Mouse (Mus musculus) brain, embryonic 14.5 days (tissue): ENCODE measurements at regions not wholly inside any gene's neighbourhood (a gene's known extent, or its start where the extent isn't known, plus 50 kb on each side); places are given as distances from the start of the nearest gene placed in this dataset.

ENCODE experiments used
- CTCF ChIP-seq: fragments of 200-500 bp; IDR thresholded peaks from 2 replicates; pipeline ENCODE4 v1.5.1; 2012; ENCODE audit warnings: inconsistent platforms, mild to moderate bottlenecking, moderate library complexity, borderline replicate concordance; ENCODE audit not compliant: insufficient read depth, insufficient read length; ENCODE audit errors: extremely low read depth
- POLR2A ChIP-seq: fragments of 200-500 bp; IDR thresholded peaks from 2 replicates; pipeline ENCODE4 v1.6.1; 2012; ENCODE audit warnings: mild to moderate bottlenecking, inconsistent platforms, borderline replicate concordance; ENCODE audit not compliant: poor library complexity, insufficient read depth, insufficient read length, severe bottlenecking; ENCODE audit errors: extremely low read depth

GRCm38 (mm10) chr11:38856645-38857044, 1620.9 kb upstream of the Tenm2 start:
- TF ChIP-seq CTCF = no peak
- no peak for TF ChIP-seq POLR2A
